Mouse (Mus musculus) kidney, adult 2 months (tissue): ENCODE data around the gene Kri1. TPM values are rescaled to one million over a fixed set of nuclear protein-coding genes. Genes with fewer than 3 reads are reported as not detected.
A peak's percentile ranks its signal among the peaks of the same experiment; 100 is the strongest.
"Not testable (repeated sequence)": the region's sequence is repeated elsewhere in the genome, so short reads cannot be mapped to it uniquely, and the experiment has no call there.

Source experiments
- DNase-seq: peaks from one replicate; pipeline ENCODE4 v3.0.0; 2021
- H3K27ac ChIP-seq: fragments of 200-500 bp; 2 replicates; pipeline ENCODE4 v1.5.1; 2012; ENCODE audit warnings: low read depth, low read length, control low read depth, inconsistent platforms; ENCODE audit not compliant: insufficient read depth
- H3K27me3 ChIP-seq: fragments of 200-500 bp; replicated peaks from 2 replicates; pipeline ENCODE4 v1.6.1; 2012; ENCODE audit warnings: mild to moderate bottlenecking, moderate library complexity, low read length, inconsistent platforms; ENCODE audit not compliant: control insufficient read depth, insufficient read depth
- H3K36me3 ChIP-seq: fragments of 200-500 bp; 2 replicates; pipeline ENCODE4 v1.6.1; 2012; ENCODE audit warnings: mild to moderate bottlenecking, moderate library complexity, low read length, inconsistent platforms; ENCODE audit not compliant: control insufficient read depth, insufficient read depth
- H3K4me1 ChIP-seq: fragments of 200-500 bp; 2 replicates; pipeline ENCODE4 v1.6.1; 2011; ENCODE audit warnings: low read length; ENCODE audit not compliant: control insufficient read depth, insufficient read depth
- H3K4me3 ChIP-seq: fragments of 200-500 bp; 2 replicates; pipeline ENCODE4 v1.5.1; 2011; ENCODE audit warnings: mild to moderate bottlenecking, low read depth, low read length, control low read depth; ENCODE audit not compliant: insufficient read depth
- CTCF ChIP-seq: fragments of 200-500 bp; conservative IDR thresholded peaks from 2 replicates; pipeline ENCODE4 v1.5.1; 2011; ENCODE audit warnings: low read depth, mild to moderate bottlenecking, control low read depth, low read length, moderate library complexity, mixed read lengths; ENCODE audit not compliant: insufficient read depth, insufficient read length
- POLR2A ChIP-seq: fragments of 200-500 bp; IDR thresholded peaks from one replicate; pipeline ENCODE4 v1.6.1; 2011; ENCODE audit warnings: low read depth, low read length, control low read depth
- WGBS: fragments of 180-500 bp; shearing (Covaris S2); methylation state at CpG from one replicate; pipeline ENCODE4 v1.1.7; 2018; 5-methylcytosine and 5-hydroxymethylcytosine counted together
- polyA plus RNA-seq: library from polyadenylated mRNA; depleted of rRNA; stranded (reverse); fragments of >200 nt; gene quantifications from 2 replicates; pipeline ENCODE4 v1.2.3, GENCODE M21; 2012

Gene Kri1
- polyA plus RNA-seq, 1 experiment = 14.2 TPM

DNA sequence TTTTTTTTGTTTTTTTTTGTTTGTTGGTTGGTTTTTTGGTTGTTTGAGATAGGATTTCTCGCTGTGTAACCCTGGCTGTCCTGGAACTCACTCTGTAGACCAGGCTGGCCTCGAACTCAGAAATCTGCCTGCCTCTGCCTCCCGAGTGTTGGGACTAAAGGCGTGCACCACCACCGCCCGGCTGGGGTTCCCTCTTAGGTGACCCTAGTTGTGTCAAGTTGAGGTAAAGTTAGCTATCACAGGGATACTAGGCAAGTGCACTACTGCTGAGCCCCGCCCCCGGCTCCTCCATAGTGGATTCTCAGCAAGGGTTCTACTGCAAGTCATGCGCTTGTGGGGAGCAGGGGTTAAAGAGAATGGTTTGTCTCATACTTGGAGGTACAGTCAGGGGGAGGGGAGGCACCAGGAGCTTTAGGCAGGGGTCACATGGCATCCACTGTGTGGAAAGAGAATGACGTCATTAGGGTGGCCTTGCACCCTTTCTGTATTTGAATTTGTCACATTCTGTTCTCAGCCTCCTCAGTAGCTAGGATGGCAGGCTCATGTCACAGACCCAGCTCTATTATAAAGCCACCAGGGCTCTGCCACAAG lies 42.0 kb upstream of the Kri1 start:
- H3K4me3 ChIP-seq = no peak overlapping the region
- H3K4me1 ChIP-seq = no peaks in the 10 kb centered on the region
- H3K27ac ChIP-seq = no peak overlapping the region
- TF ChIP-seq POLR2A (no peak), CTCF (no peak)
- 89% methylated on average over 10 of the region's 10 CpGs for WGBS
- no peaks in the 10 kb centered on the region for H3K36me3 ChIP-seq
- DNase-seq = no peak
- H3K27me3 ChIP-seq = no peaks in the 10 kb centered on the region

DNA sequence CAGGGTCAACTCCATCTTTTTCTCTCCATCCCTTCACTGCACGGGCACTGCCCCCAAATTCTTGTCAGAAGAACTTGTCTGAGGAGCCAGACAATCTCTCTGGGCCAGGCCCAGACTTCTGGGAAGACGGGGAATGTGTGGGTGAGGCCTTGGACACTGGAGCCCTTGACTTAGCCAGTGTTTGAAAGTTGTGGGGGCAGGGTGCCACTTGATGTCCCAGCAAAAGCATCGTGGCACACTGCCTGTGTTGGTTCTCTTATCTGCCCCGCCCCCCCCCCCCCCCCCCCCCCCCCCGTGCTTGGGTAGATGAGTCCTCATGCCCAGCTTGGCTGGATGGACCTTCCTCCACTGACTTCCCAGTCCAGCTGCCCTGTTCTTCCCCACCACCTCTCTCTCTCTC lies 41.3 kb upstream of the Kri1 start:
- TF ChIP-seq POLR2A (no peak), CTCF (no peak)
- Histone ChIP-seq H3K27me3 (no peaks in the 10 kb centered on the region), H3K4me1 (no peaks in the 10 kb centered on the region), H3K36me3 (no peaks in the 10 kb centered on the region), H3K4me3 (no peak overlapping the region), H3K27ac (no peak overlapping the region)
- DNase-seq = no peak
- WGBS = 52% methylated on average over 3 of the region's 5 CpGs

DNA sequence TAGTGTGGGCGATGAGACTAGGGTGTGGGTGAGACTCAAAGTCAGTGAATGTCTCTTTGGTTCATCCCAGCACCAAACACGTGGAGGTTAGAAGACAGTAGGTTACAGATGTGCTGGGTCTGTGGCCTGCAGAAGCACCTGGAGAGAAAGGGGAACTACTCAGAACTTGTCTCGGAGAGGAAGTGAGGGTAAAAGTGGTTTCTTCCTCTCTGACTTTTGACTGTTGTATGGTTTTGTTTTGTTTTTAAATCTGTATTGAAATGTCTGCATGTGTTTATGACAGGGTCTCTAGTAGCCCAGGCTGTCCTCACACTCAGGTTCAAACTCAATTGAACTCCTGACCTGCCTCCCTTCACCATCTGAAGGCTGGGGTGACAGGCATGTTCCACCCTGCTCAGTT lies 40.3 kb upstream of the Kri1 start:
- TF ChIP-seq POLR2A (no peak), CTCF (no peak)
- H3K27me3 ChIP-seq = no peaks in the 10 kb centered on the region
- 73% methylated on average over 3 of the region's 3 CpGs for WGBS
- no peak for DNase-seq
- H3K4me3 ChIP-seq = no peak overlapping the region
- no peaks in the 10 kb centered on the region for H3K4me1 ChIP-seq
- no peak overlapping the region for H3K27ac ChIP-seq
- H3K36me3 ChIP-seq = no peaks in the 10 kb centered on the region

GRCm38 (mm10) chr9:21327569-21327968 lies 39.8 kb upstream of the Kri1 start:
- Histone ChIP-seq H3K36me3 (no peaks in the 10 kb centered on the region), H3K4me1 (no peaks in the 10 kb centered on the region), H3K4me3 (no peak overlapping the region), H3K27ac (no peak overlapping the region), H3K27me3 (no peaks in the 10 kb centered on the region)
- DNase-seq = no peak
- TF ChIP-seq POLR2A = no peak
- TF ChIP-seq CTCF = no peak
- 70% methylated on average over 3 of the region's 3 CpGs for WGBS

- Histone ChIP-seq H3K27me3 (no peaks in the 10 kb centered on the region), H3K36me3 (no peaks in the 10 kb centered on the region), H3K4me1 (peaks cover 3% of the 10 kb centered on the region; the same call in 1 of the 2 replicates), H3K27ac (peak overlapping the region; percentile 9; the same call in 1 of the 2 replicates), H3K4me3 (no peak overlapping the region)
- WGBS = 73% methylated on average over 11 of the region's 11 CpGs
- DNase-seq = peak; percentile 67
- no peak for TF ChIP-seq CTCF
- TF ChIP-seq POLR2A = no peak
Observed at GRCm38 (mm10) chr9:21324269-21324668, 36.5 kb upstream of the Kri1 start.

GRCm38 (mm10) chr9:21322917-21323297 lies 35.1 kb upstream of the Kri1 start:
- not testable (repeated sequence) for H3K27ac ChIP-seq, H3K4me3 ChIP-seq, H3K27me3 ChIP-seq, DNase-seq, H3K4me1 ChIP-seq, H3K36me3 ChIP-seq
- 84% methylated on average over 7 of the region's 8 CpGs for WGBS

- TF ChIP-seq POLR2A (no peak), CTCF (no peak)
- Histone ChIP-seq H3K4me3 (0 out of 2 replicates have a peak overlapping the region, but pooled peaks have one; percentile 77), H3K36me3 (no peaks in the 10 kb centered on the region), H3K4me1 (peaks cover 3% of the 10 kb centered on the region; the same call in 1 of the 2 replicates), H3K27ac (peak overlapping the region; percentile 54), H3K27me3 (no peaks in the 10 kb centered on the region)
- WGBS = 73% methylated on average over 19 of the region's 19 CpGs
- DNase-seq = no peak
Observed at GRCm38 (mm10) chr9:21322211-21322916, 34.6 kb upstream of the Kri1 start.

- Histone ChIP-seq H3K27ac (peak overlapping the region; percentile 54), H3K4me3 (peak overlapping the region; percentile 77), H3K27me3 (no peaks in the 10 kb centered on the region), H3K4me1 (peaks cover 3% of the 10 kb centered on the region; the same call in 1 of the 2 replicates), H3K36me3 (no peaks in the 10 kb centered on the region)
- peak; percentile 68 for DNase-seq
- WGBS = 23% methylated on average over 6 of the region's 6 CpGs
- TF ChIP-seq POLR2A = no peak
- no peak for TF ChIP-seq CTCF
Observed at GRCm38 (mm10) chr9:21321513-21321835, 33.7 kb upstream of the Kri1 start.
